Mouse (Mus musculus) heart, adult 11 months (tissue): ENCODE results near the gene Gins1.

Experiments
- DNase-seq: peaks from one replicate; pipeline ENCODE4 v3.0.0; 2022

Gins1 gene

GRCm38 (mm10) chr2:150904936-150905450, at the start of gene Gins1:
Gins1 (plus strand) TSS chr2:150905400.
- no peak for DNase-seq

- peak; percentile 85 for DNase-seq
These were observed 46.3 kb upstream of the Gins1 start for GRCm38 (mm10) chr2:150858724-150859487.

GRCm38 (mm10) chr2:150859709-150860470, 45.3 kb upstream of the Gins1 start:
- DNase-seq, result peak; percentile 83

DNA sequence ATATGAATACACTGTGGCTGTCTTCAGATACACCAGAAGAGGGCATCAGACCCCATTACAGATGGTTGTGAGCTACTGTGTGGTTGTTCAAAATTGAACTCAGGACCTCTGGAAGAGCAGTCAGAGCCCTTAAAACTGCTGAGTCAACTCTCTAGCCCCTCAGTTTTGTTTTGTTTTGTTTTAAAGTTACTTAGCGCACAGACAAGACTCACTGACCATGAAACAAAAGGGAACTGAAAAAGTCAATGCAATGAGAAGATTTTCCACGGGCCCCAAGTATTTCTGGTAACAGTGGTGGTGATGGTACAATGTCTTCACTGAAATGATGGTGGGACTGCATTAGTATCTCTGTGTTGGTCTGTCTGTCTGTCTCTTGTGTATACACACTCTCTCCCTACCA, 44.1 kb upstream of the Gins1 start:
- DNase-seq, result peak; percentile 71

- peak; percentile 17 for DNase-seq
These were observed 38.2 kb upstream of the Gins1 start for GRCm38 (mm10) chr2:150867021-150867420.

- peak; percentile 87 for DNase-seq
These were observed 35.8 kb upstream of the Gins1 start for GRCm38 (mm10) chr2:150869446-150869845.

DNA sequence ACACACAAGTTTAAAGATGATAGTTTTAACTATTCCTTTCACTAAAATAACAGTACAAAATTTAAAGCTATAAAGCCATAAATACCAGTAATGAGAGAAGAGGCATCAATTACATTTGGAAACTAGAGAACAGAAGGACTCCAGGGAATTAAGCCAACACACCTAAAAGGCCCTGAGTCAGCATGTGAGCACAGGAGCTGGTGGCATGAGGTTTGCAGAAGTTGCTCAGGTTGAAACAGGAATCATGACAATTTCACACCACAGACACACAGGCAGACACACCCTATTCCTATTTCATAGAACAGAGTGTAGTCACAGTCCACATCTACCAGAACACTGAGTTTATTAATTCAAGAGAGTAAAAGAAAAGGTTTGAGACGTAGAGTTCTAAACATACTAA, 30.7 kb upstream of the Gins1 start:
- peak; percentile 71 for DNase-seq

DNA sequence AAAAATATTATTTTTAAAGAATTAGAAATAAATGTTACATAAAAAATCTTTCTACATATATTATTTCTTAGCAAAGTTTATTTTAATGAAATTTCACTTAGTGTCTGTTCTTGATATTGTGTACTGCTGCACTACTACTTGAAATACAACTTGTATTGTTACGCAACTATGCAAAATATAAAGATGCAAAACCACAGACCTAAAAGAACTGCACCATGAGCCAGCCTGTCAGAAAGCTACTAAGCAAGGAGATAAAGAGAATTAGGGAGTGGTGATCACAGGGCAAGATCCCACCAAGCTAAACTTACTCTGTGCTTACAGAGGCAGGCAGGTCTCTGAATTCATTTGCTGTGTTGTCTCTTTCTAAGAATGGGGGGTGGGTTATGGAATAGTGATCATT, 30.0 kb upstream of the Gins1 start:
- DNase-seq, result peak; percentile 44

DNA sequence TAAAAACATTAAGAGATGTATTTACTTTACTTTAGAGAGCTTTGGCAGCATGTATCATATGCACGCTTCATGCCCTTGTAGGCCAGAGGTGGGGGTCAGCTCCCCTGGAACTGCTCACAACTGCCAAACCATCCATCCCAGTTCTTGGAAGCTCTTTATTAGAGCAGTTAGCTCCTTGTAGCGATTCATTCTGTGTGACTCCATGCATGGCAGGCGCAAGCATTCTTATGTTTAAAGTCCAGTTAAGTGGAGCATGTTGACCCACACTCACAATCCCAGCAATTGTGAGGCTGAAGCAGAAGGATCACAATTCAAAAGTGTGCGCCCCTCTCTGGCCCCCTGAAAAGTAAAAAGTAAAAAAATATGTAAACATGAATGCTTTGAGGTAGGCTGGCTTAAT, 27.6 kb upstream of the Gins1 start:
- DNase-seq, result peak; percentile 58

DNA sequence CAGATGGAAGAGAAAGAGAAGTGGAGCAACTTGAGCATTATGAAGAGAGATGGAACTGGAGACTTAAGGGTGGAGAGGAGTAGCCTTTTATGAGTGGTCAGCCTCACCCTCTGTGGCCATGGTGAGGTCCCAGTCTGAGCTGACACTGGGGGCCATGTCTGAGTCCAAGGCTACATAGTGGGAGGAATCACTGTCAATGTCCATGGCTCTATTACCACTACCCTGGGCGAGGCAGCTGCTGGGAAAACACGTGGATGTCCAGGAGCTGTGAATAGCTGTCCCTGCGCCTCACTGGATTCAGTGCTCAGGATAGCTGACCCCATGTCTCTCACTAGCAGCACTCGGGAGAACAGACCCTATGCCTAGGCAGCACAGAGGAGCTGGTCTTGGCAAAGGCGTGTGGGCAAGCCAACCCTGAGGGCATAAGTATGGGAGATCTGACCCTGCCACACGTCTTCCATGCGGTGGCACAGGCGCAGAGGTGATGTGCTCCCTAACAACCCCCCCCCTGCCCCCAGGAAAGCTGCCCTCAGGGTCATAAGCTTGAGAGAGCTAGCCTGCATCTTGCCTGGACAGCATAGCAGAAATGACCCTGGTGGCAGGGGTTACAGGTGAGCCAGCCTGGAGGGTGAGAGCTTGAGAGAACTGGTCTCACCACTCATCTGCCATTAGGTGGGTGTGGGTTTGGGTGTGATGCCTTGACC, 21.0 kb upstream of the Gins1 start:
- peak; percentile 54 for DNase-seq

GRCm38 (mm10) chr2:150884779-150885110, 20.5 kb upstream of the Gins1 start:
- DNase-seq, result peak; percentile 85

- DNase-seq, result peak; percentile 41
These were observed 19.4 kb upstream of the Gins1 start for GRCm38 (mm10) chr2:150885814-150886213.

- no peak for DNase-seq
These were observed 18.9 kb upstream of the Gins1 start for GRCm38 (mm10) chr2:150886315-150886714.

GRCm38 (mm10) chr2:150887370-150887769, 17.8 kb upstream of the Gins1 start:
- DNase-seq, result no peak

GRCm38 (mm10) chr2:150894617-150895267, 10.5 kb upstream of the Gins1 start:
- peak; percentile 11 for DNase-seq

- DNase-seq, result peak; percentile 68
These were observed 9.4 kb upstream of the Gins1 start for GRCm38 (mm10) chr2:150895691-150896252.

DNA sequence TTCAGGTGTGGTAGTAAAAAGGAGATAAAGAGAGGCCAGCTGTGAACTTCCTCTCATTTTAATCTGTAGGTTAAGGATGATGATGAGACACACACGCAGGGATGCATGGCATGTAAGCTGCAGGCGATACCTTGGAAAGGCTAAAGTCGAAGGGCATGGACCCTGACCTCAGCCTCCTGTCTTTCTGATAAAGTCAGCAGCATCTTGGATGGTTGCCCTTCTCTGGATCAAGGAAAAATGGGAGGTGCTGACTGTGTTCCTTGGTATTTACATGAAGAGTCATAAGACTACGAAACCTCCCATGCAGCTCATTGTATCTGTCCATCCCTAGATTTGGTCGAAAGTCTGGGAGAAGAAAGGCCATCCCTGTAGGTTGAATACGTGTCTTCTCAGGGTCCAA, 4.9 kb upstream of the Gins1 start:
- DNase-seq, result peak; percentile 75

DNA sequence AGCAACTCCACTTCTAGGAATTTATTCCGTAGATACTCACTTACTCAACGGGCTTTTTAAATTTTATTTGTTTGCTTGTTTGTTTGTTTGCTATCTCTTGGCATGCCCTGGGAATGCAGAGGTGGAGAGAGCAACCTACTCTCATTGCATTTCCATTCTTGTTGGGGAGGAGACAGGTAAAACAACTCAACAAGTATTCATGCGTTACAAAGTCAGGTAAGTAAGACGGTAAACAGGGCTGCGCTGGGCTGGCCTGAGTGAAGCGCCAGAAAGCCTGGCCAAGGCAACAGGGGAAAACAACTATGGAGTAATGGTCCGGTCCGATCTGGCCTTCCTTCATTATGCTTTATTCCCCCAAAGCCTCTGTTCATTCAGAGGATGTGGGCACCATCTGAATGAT, 2.9 kb upstream of the Gins1 start:
- peak; percentile 73 for DNase-seq

- peak; percentile 100 for DNase-seq
These were observed 796 bp upstream of the Gins1 start, which contains the start of gene Abhd12 for GRCm38 (mm10) chr2:150904272-150904935. Abhd12 (minus strand) TSS chr2:150904741.

DNA sequence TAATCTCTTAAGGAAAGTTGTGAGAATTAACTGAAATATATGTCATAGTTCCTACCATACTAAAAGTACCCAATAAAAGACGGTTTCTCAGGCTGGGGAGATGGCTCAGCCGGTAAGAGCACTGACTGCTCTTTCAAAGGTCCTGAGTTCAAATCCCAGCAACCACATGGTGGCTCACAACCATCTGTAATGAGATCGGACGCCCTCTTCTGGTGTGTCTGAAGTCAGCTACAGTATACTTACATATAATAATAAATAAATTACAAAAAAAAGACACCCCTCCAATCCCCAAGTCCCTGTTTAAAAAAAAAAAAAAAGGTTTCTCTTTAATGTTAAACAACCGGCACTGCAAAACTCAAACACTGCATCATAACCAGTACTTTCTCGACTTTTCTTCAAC, 3.7 kb downstream of the Gins1 start:
- DNase-seq, result peak; percentile 88

- peak; percentile 100 for DNase-seq
These were observed 4.3 kb downstream of the Gins1 start for GRCm38 (mm10) chr2:150909429-150910039.
